In genomic region chr6:113891225-113891967, GRCm38 (mm10) we compare ENCODE assay signal across 8 mouse cellular contexts.
DNase-seq lines count a peak whose midpoint lies in the region; ATAC-seq and TF ChIP-seq lines count a peak whose summit lies in the region.

No protein-coding gene starts in this region.

- no peaks in the 10 kb centered on the region for H3K36me3 ChIP-seq in heart, postnatal 0 days (replicated peaks; ENCODE audit: control insufficient read depth, insufficient read depth, low read length)
- no peaks in the 10 kb centered on the region for H3K36me3 ChIP-seq in forebrain, embryonic 14.5 days (ENCODE audit: control insufficient read depth, insufficient read depth, low read length)
- H3K36me3 ChIP-seq in neural tube, embryonic 12.5 days = no peaks in the 10 kb centered on the region

- no peak for TF ChIP-seq EP300 in heart, postnatal 0 days (IDR thresholded peaks at IDR 0.05; ENCODE audit: low read depth)

- peak overlapping the region; percentile 44 for H3K4me2 ChIP-seq in heart, postnatal 0 days (ENCODE audit: low read depth, low read length)
- peak overlapping the region; percentile 81 for H3K4me2 ChIP-seq in forebrain, embryonic 14.5 days (ENCODE audit: low read length)
- H3K4me2 ChIP-seq in neural tube, embryonic 12.5 days (replicated peaks) = peak overlapping the region; percentile 76

- 1% methylated on average over 35 of the region's 49 CpGs for WGBS in heart, postnatal 0 days
- WGBS in forebrain, embryonic 14.5 days = 2% methylated on average over 42 of the region's 49 CpGs
- WGBS in neural tube, embryonic 12.5 days = 1% methylated on average over 49 of the region's 49 CpGs

- no peaks in the 10 kb centered on the region for H3K4me1 ChIP-seq in heart, postnatal 0 days (ENCODE audit: control insufficient read depth, insufficient read depth)
- H3K4me1 ChIP-seq in forebrain, embryonic 14.5 days (ENCODE audit: control insufficient read depth, insufficient read depth, low read length) = peaks cover 13% of the 10 kb centered on the region
- peaks cover 29% of the 10 kb centered on the region for H3K4me1 ChIP-seq in neural tube, embryonic 12.5 days

- H3K27ac ChIP-seq in heart, postnatal 0 days (ENCODE audit: low read depth) = no peak overlapping the region
- peak overlapping the region; percentile 79 for H3K27ac ChIP-seq in forebrain, embryonic 14.5 days (ENCODE audit: low read depth, low read length)
- H3K27ac ChIP-seq in neural tube, embryonic 12.5 days = peak overlapping the region; percentile 42; the same call in 1 of the 2 replicates

- TF ChIP-seq CTCF in heart, postnatal 0 days (IDR thresholded peaks at IDR 0.05; ENCODE audit: low read depth) = no peak

- no peak for DNase-seq in heart, postnatal 0 days (ENCODE audit: low spot score)
- no peak for DNase-seq in heart, adult 9 months (ENCODE audit: low spot score in 2 of 2)
- peak; percentile 22 for DNase-seq in brain, embryonic 18.5 days (ENCODE audit: low read depth, low spot score)
- DNase-seq in forebrain, embryonic 14.5 days (ENCODE audit: low spot score) = peak; percentile 80
- DNase-seq in left cerebral cortex, postnatal 25 days (ENCODE audit: low spot score in 2 of 2) = peak; percentile 71 to 77
- DNase-seq in spleen, adult 12 weeks (ENCODE audit: low spot score) = no peak

- H3K9me3 ChIP-seq in heart, postnatal 0 days (replicated peaks; ENCODE audit: control insufficient read depth, low read length) = no peaks in the 10 kb centered on the region
- H3K9me3 ChIP-seq in forebrain, embryonic 14.5 days (replicated peaks; ENCODE audit: control insufficient read depth, low read length) = no peaks in the 10 kb centered on the region
- H3K9me3 ChIP-seq in neural tube, embryonic 12.5 days = no peaks in the 10 kb centered on the region

- H3K9ac ChIP-seq in heart, postnatal 0 days (replicated peaks; ENCODE audit: low read depth, low read length) = no peak overlapping the region
- peak overlapping the region; percentile 74 for H3K9ac ChIP-seq in forebrain, embryonic 14.5 days (ENCODE audit: low read length)
- peak overlapping the region; percentile 70 for H3K9ac ChIP-seq in neural tube, embryonic 12.5 days

- ATAC-seq in heart, postnatal 0 days (ENCODE audit: insufficient read depth, low read depth) = no peak
- ATAC-seq in forebrain, embryonic 14.5 days = peak; percentile 90
- ATAC-seq in neural tube, embryonic 12.5 days (ENCODE audit: low FRiP score, low read depth) = peak; percentile 81
- ATAC-seq in CD4-positive, CD25-positive, alpha-beta regulatory T cell, adult 4 months = no peak

- H3K4me3 ChIP-seq in heart, postnatal 0 days (ENCODE audit: low read depth, low read length) = peak overlapping the region; percentile 26
- H3K4me3 ChIP-seq in forebrain, embryonic 14.5 days (ENCODE audit: low read depth, low read length) = peak overlapping the region; percentile 50
- peak overlapping the region; percentile 55 for H3K4me3 ChIP-seq in neural tube, embryonic 12.5 days

- intact Hi-C loops in left cerebral cortex, postnatal 25 days (cut with DNase I) = no loop called here

- peaks cover 52% of the 10 kb centered on the region for H3K27me3 ChIP-seq in heart, postnatal 0 days (ENCODE audit: control insufficient read depth, insufficient read depth, low read length)
- H3K27me3 ChIP-seq in forebrain, embryonic 14.5 days (replicated peaks; ENCODE audit: control insufficient read depth, insufficient read depth, low read length) = no peaks in the 10 kb centered on the region
- H3K27me3 ChIP-seq in neural tube, embryonic 12.5 days (replicated peaks) = peaks cover 32% of the 10 kb centered on the region

Comparison
In these comparisons a context has a peak if more than half of its experiments do, and no peak if none do; other contexts are left out.
1. ATAC-seq: peak in forebrain, embryonic 14.5 days (single experiment) and neural tube, embryonic 12.5 days (single experiment); none in heart, postnatal 0 days (single experiment) and CD4-positive, CD25-positive, alpha-beta regulatory T cell, adult 4 months (single experiment).
2. DNase-seq: peak in brain, embryonic 18.5 days (single experiment), forebrain, embryonic 14.5 days (single experiment) and left cerebral cortex, postnatal 25 days (2 of 2); none in heart, postnatal 0 days (single experiment), heart, adult 9 months (0 of 2) and spleen, adult 12 weeks (single experiment).
3. Peak in every context shown above with its lines, with median percentiles within 50 percentile points of each other: H3K4me2 ChIP-seq and H3K4me3 ChIP-seq.